Mouse (Mus musculus): ENCODE measurements around the gene Ccdc42. TPM values are rescaled to one million over a fixed set of nuclear protein-coding genes. Genes with fewer than 3 reads are reported as not detected.

Ccdc42 gene
- polyA plus RNA-seq, 1 experiment from 2014 or later: 0.32 TPM

GRCm38 (mm10) chr11:68579462-68579881, 7.3 kb upstream of the Ccdc42 start:
- DNase-seq (ENCODE audit: low spot score) (no peak), ATAC-seq (replicated peaks; ENCODE audit: low FRiP score, low TSS enrichment, low read depth) (no peak)
- Histone ChIP-seq H3K9ac (ENCODE audit: low read length) (no peak overlapping the region), H3K27ac (ENCODE audit: low read depth) (no peak overlapping the region), H3K4me1 (replicated peaks; ENCODE audit: control insufficient read depth, insufficient read depth, low read length) (no peaks in the 10 kb centered on the region), H3K36me3 (ENCODE audit: control insufficient read depth, insufficient read depth, low read length) (no peaks in the 10 kb centered on the region), H3K27me3 (replicated peaks; ENCODE audit: control insufficient read depth, insufficient read depth, low read length) (no peaks in the 10 kb centered on the region), H3K4me2 (ENCODE audit: low read length) (no peak overlapping the region), H3K4me3 (ENCODE audit: low read depth, low read length) (no peak overlapping the region), H3K9me3 (ENCODE audit: control insufficient read depth, low read length) (no peaks in the 10 kb centered on the region)
- 33% methylated on average over 9 of the region's 9 CpGs for WGBS

GRCm38 (mm10) chr11:68580566-68580965, 6.3 kb upstream of the Ccdc42 start:
- Histone ChIP-seq H3K9me3 (ENCODE audit: control insufficient read depth, low read length) (no peaks in the 10 kb centered on the region), H3K4me1 (replicated peaks; ENCODE audit: control insufficient read depth, insufficient read depth, low read length) (no peaks in the 10 kb centered on the region), H3K9ac (ENCODE audit: low read length) (no peak overlapping the region), H3K27me3 (replicated peaks; ENCODE audit: control insufficient read depth, insufficient read depth, low read length) (no peaks in the 10 kb centered on the region), H3K4me2 (ENCODE audit: low read length) (no peak overlapping the region), H3K27ac (ENCODE audit: low read depth) (no peak overlapping the region), H3K36me3 (ENCODE audit: control insufficient read depth, insufficient read depth, low read length) (no peaks in the 10 kb centered on the region), H3K4me3 (ENCODE audit: low read depth, low read length) (no peak overlapping the region)
- WGBS: 63% methylated on average over 6 of the region's 6 CpGs
- no peak for ATAC-seq (replicated peaks; ENCODE audit: low FRiP score, low TSS enrichment, low read depth)
- no peak for DNase-seq (ENCODE audit: low spot score)

GRCm38 (mm10) chr11:68583225-68583624, 3.6 kb upstream of the Ccdc42 start:
- H3K4me2 ChIP-seq (ENCODE audit: low read length): no peak overlapping the region

GRCm38 (mm10) chr11:68583906-68584480, 2.8 kb upstream of the Ccdc42 start:
- no peak overlapping the region for H3K27ac ChIP-seq (ENCODE audit: low read depth)
- H3K36me3 ChIP-seq (ENCODE audit: control insufficient read depth, insufficient read depth, low read length): no peaks in the 10 kb centered on the region
- no peak overlapping the region for H3K4me2 ChIP-seq (ENCODE audit: low read length)
- no peaks in the 10 kb centered on the region for H3K9me3 ChIP-seq (ENCODE audit: control insufficient read depth, low read length)
- 64% methylated on average over 8 of the region's 8 CpGs for WGBS
- no peak overlapping the region for H3K9ac ChIP-seq (ENCODE audit: low read length)
- H3K4me1 ChIP-seq (replicated peaks; ENCODE audit: control insufficient read depth, insufficient read depth, low read length): no peaks in the 10 kb centered on the region
- DNase-seq (ENCODE audit: low spot score) (no peak), ATAC-seq (replicated peaks; ENCODE audit: low FRiP score, low TSS enrichment, low read depth) (no peak)
- H3K4me3 ChIP-seq (ENCODE audit: low read depth, low read length): no peak overlapping the region
- H3K27me3 ChIP-seq (replicated peaks; ENCODE audit: control insufficient read depth, insufficient read depth, low read length): no peaks in the 10 kb centered on the region

More at GRCm38 (mm10) chr11:68583225-68583624, 3.6 kb upstream of the Ccdc42 start:
- no peak for ATAC-seq (replicated peaks; ENCODE audit: low FRiP score, low TSS enrichment, low read depth)
- H3K4me3 ChIP-seq (ENCODE audit: low read depth, low read length): no peak overlapping the region
- no peaks in the 10 kb centered on the region for H3K4me1 ChIP-seq (replicated peaks; ENCODE audit: control insufficient read depth, insufficient read depth, low read length)
- WGBS: 90% methylated on average over 13 of the region's 13 CpGs
- H3K36me3 ChIP-seq (ENCODE audit: control insufficient read depth, insufficient read depth, low read length): no peaks in the 10 kb centered on the region
- no peaks in the 10 kb centered on the region for H3K27me3 ChIP-seq (replicated peaks; ENCODE audit: control insufficient read depth, insufficient read depth, low read length)
- no peaks in the 10 kb centered on the region for H3K9me3 ChIP-seq (ENCODE audit: control insufficient read depth, low read length)
- no peak for DNase-seq (ENCODE audit: low spot score)
- no peak overlapping the region for H3K27ac ChIP-seq (ENCODE audit: low read depth)
- no peak overlapping the region for H3K9ac ChIP-seq (ENCODE audit: low read length)

DNA sequence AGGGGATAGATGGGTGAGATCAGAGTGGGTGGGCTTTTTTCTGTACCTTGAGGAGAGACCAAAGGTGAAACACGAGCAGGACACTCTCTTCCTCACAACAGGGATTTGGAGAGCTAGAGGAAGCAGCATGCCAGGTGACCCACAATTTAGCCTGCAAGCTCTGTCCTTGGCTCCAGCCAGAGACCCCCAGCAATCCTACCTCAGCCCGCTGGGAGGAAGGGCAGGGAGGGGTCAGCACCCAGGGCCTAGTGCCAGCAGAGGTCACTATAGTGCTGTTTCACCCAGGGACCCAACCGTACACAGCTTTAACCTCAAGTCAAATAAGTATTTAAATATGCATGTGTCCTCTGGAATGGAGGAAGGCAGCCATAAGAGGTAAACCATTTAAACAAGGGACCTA, 931 bp upstream of the Ccdc42 start:
- peaks cover 6% of the 10 kb centered on the region; the same call in 1 of the 2 replicates for H3K4me1 ChIP-seq (replicated peaks; ENCODE audit: control insufficient read depth, insufficient read depth, low read length)
- no peaks in the 10 kb centered on the region for H3K27me3 ChIP-seq (replicated peaks; ENCODE audit: control insufficient read depth, insufficient read depth, low read length)
- no peaks in the 10 kb centered on the region for H3K36me3 ChIP-seq (ENCODE audit: control insufficient read depth, insufficient read depth, low read length)
- no peak overlapping the region for H3K27ac ChIP-seq (ENCODE audit: low read depth)
- no peak overlapping the region for H3K4me2 ChIP-seq (ENCODE audit: low read length)
- no peak overlapping the region for H3K4me3 ChIP-seq (ENCODE audit: low read depth, low read length)
- WGBS: 29% methylated on average over 3 of the region's 3 CpGs
- ATAC-seq (replicated peaks; ENCODE audit: low FRiP score, low TSS enrichment, low read depth) (0 out of 2 replicates have a peak, but pooled peaks have one; percentile 32), DNase-seq (ENCODE audit: low spot score) (no peak)
- no peak overlapping the region for H3K9ac ChIP-seq (ENCODE audit: low read length)
- H3K9me3 ChIP-seq (ENCODE audit: control insufficient read depth, low read length): no peaks in the 10 kb centered on the region

- H3K36me3 ChIP-seq (ENCODE audit: control insufficient read depth, insufficient read depth, low read length): no peaks in the 10 kb centered on the region
- no peak overlapping the region for H3K4me3 ChIP-seq (ENCODE audit: low read depth, low read length)
- no peak overlapping the region for H3K27ac ChIP-seq (ENCODE audit: low read depth)
- H3K27me3 ChIP-seq (replicated peaks; ENCODE audit: control insufficient read depth, insufficient read depth, low read length): no peaks in the 10 kb centered on the region
- H3K9ac ChIP-seq (ENCODE audit: low read length): no peak overlapping the region
- no peak overlapping the region for H3K4me2 ChIP-seq (ENCODE audit: low read length)
- no peaks in the 10 kb centered on the region for H3K9me3 ChIP-seq (ENCODE audit: control insufficient read depth, low read length)
- peak; percentile 61 for ATAC-seq (replicated peaks; ENCODE audit: low FRiP score, low TSS enrichment, low read depth)
- peak; percentile 84 for DNase-seq (ENCODE audit: low spot score)
- 70% methylated on average over 8 of the region's 8 CpGs for WGBS
- H3K4me1 ChIP-seq (replicated peaks; ENCODE audit: control insufficient read depth, insufficient read depth, low read length): peaks cover 24% of the 10 kb centered on the region
Observed at GRCm38 (mm10) chr11:68589055-68589809, 2.4 kb downstream of the Ccdc42 start.

DNA sequence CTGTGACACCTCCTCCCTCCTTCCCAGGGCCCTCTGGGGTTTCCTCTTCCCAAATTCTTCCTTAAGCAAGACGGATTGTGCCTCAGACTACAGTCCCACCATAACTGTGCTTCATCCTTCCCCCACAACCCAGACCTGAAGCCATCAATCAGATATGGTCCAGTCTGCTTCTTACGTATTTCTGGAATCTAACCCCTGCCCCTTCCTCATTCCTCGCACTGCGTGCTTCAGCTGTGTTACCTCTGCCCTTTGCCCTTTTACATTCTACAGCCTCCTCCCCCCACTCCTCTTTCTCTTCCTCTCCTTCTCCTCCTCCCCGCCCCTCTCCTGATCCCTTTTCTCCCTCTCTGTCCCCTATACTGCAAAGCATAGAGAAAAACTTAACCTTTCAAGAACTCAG, 4.9 kb downstream of the Ccdc42 start:
- peaks cover 24% of the 10 kb centered on the region for H3K4me1 ChIP-seq (replicated peaks; ENCODE audit: control insufficient read depth, insufficient read depth, low read length)
- no peaks in the 10 kb centered on the region for H3K27me3 ChIP-seq (replicated peaks; ENCODE audit: control insufficient read depth, insufficient read depth, low read length)
- ATAC-seq (replicated peaks; ENCODE audit: low FRiP score, low TSS enrichment, low read depth) (no peak), DNase-seq (ENCODE audit: low spot score) (no peak)
- no peak overlapping the region for H3K4me2 ChIP-seq (ENCODE audit: low read length)
- 20% methylated on average over 5 of the region's 5 CpGs for WGBS
- no peaks in the 10 kb centered on the region for H3K36me3 ChIP-seq (ENCODE audit: control insufficient read depth, insufficient read depth, low read length)
- H3K4me3 ChIP-seq (ENCODE audit: low read depth, low read length): no peak overlapping the region
- no peak overlapping the region for H3K27ac ChIP-seq (ENCODE audit: low read depth)
- H3K9ac ChIP-seq (ENCODE audit: low read length): no peak overlapping the region
- H3K9me3 ChIP-seq (ENCODE audit: control insufficient read depth, low read length): no peaks in the 10 kb centered on the region

DNA sequence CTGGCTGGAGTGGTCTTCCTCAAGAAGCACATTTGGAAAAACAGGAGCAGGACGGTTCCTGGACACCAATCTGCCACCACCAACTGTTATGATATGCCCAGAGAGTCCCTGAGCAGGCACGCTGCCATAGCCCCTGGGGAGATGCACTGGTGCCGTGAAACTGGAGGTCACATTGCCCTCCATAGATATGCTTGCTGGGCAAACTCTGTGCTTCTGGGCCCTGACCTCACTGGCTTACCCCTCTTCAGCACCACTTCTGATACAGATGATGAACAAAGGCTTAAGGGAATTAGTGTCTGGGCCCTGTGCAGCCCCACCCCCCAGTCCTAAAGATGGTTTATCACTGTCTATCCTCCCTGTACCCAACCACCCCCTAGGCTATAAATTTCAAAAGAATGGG, 6.4 kb downstream of the Ccdc42 start:
- Histone ChIP-seq H3K9me3 (ENCODE audit: control insufficient read depth, low read length) (no peaks in the 10 kb centered on the region), H3K4me3 (ENCODE audit: low read depth, low read length) (no peak overlapping the region), H3K4me2 (ENCODE audit: low read length) (no peak overlapping the region), H3K27ac (ENCODE audit: low read depth) (no peak overlapping the region), H3K4me1 (replicated peaks; ENCODE audit: control insufficient read depth, insufficient read depth, low read length) (peaks cover 24% of the 10 kb centered on the region), H3K36me3 (ENCODE audit: control insufficient read depth, insufficient read depth, low read length) (no peaks in the 10 kb centered on the region), H3K9ac (ENCODE audit: low read length) (no peak overlapping the region), H3K27me3 (replicated peaks; ENCODE audit: control insufficient read depth, insufficient read depth, low read length) (no peaks in the 10 kb centered on the region)
- no peak for ATAC-seq (replicated peaks; ENCODE audit: low FRiP score, low TSS enrichment, low read depth)
- no peak for DNase-seq (ENCODE audit: low spot score)
- WGBS: 59% methylated on average over 3 of the region's 3 CpGs

DNA sequence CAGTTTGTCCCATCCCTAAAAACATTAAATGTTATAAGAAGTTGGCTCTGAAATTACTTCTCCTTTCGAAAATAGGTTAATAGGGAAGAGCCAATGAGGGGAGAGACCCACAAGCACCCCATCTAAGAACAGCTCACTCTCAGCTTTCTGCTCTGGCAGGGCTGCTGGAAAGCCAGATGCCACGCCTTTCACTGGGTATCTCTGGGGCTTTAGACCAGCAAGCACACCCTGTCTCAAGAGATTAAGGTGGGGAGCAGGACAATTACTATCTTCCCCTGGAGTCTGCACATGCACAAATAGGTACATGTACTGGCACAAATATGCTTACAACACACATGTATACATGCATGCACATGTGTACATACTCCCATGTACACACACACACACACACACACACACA, 11.1 kb downstream of the Ccdc42 start:
- H3K4me2 ChIP-seq (ENCODE audit: low read length): no peak overlapping the region
- WGBS: 91% methylated on average over 2 of the region's 2 CpGs
- no peaks in the 10 kb centered on the region for H3K36me3 ChIP-seq (ENCODE audit: control insufficient read depth, insufficient read depth, low read length)
- no peaks in the 10 kb centered on the region for H3K27me3 ChIP-seq (replicated peaks; ENCODE audit: control insufficient read depth, insufficient read depth, low read length)
- no peak overlapping the region for H3K27ac ChIP-seq (ENCODE audit: low read depth)
- DNase-seq (ENCODE audit: low spot score) (no peak), ATAC-seq (replicated peaks; ENCODE audit: low FRiP score, low TSS enrichment, low read depth) (no peak)
- peaks cover 42% of the 10 kb centered on the region for H3K4me1 ChIP-seq (replicated peaks; ENCODE audit: control insufficient read depth, insufficient read depth, low read length)
- no peak overlapping the region for H3K9ac ChIP-seq (ENCODE audit: low read length)
- no peak overlapping the region for H3K4me3 ChIP-seq (ENCODE audit: low read depth, low read length)
- H3K9me3 ChIP-seq (ENCODE audit: control insufficient read depth, low read length): no peaks in the 10 kb centered on the region
